Mouse (Mus musculus): ENCODE data around the gene Bphl. TPM values are rescaled to one million over a fixed set of nuclear protein-coding genes. Genes with fewer than 3 reads are reported as not detected.

The Bphl gene
- polyA plus RNA-seq, 1 experiment from 2014 or later, result 60.4 TPM

DNA sequence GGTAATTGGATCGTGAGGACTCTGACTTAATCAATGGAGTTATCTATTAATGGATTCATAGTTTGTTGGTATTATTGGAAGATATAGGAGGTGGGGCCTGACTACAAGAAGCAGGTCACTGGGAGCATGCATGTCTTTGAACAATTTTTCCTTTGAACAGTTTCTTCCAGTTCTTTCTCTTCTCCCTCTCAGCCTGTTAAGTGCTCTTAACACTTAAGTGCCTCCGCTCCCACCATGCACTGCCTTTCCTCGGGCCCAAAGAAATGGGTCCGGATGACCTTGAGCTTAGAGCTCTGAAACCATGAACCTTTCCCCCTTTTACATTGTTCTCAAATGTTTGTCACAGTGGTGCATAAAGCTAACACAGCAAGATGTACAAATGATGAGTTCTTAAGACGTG is 671 bp upstream of the Bphl start:
- ATAC-seq, result no peak
- Histone ChIP-seq H3K9me3 (no peaks in the 10 kb centered on the region), H3K4me1 (replicated peaks) (peaks cover 8% of the 10 kb centered on the region; the same call in 1 of the 2 replicates), H3K27ac (no peak overlapping the region), H3K36me3 (peaks cover 4% of the 10 kb centered on the region; the same call in 1 of the 2 replicates), H3K9ac (no peak overlapping the region), H3K4me2 (replicated peaks) (no peak overlapping the region), H3K4me3 (replicated peaks) (no peak overlapping the region), H3K27me3 (replicated peaks) (no peaks in the 10 kb centered on the region)
- 80% methylated on average over 5 of the region's 5 CpGs for WGBS

DNA sequence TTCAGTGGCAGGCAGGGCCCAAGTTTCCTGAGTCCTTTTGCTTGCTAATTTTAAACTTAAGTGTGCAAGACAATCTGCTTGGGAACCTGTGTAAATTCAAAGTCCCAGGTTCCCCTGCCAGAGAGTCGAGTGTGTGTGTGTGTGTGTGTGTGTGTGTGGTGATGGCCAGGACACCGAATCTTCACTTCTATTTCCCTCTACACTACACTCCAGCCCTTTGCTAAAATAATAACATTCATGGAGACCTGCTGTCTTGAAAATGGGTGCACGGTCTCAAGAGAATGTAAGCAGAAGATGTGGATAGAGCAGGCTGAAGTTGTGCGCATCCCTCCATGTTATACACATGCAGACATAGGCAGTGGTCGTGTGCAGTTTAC is 647 bp downstream of the Bphl start:
- 35% methylated on average over 5 of the region's 5 CpGs for WGBS
- H3K4me3 ChIP-seq (replicated peaks), result peak overlapping the region; percentile 83
- H3K27me3 ChIP-seq (replicated peaks), result no peaks in the 10 kb centered on the region
- peak overlapping the region; percentile 79 for H3K27ac ChIP-seq
- H3K4me2 ChIP-seq (replicated peaks), result peak overlapping the region; percentile 68
- peak overlapping the region; percentile 92 for H3K9ac ChIP-seq
- ATAC-seq, result peak; percentile 5; the same call in 1 of the 2 replicates
- H3K4me1 ChIP-seq (replicated peaks), result peaks cover 8% of the 10 kb centered on the region; the same call in 1 of the 2 replicates
- no peaks in the 10 kb centered on the region for H3K9me3 ChIP-seq
- H3K36me3 ChIP-seq, result no peaks in the 10 kb centered on the region; the same call in 1 of the 2 replicates

DNA sequence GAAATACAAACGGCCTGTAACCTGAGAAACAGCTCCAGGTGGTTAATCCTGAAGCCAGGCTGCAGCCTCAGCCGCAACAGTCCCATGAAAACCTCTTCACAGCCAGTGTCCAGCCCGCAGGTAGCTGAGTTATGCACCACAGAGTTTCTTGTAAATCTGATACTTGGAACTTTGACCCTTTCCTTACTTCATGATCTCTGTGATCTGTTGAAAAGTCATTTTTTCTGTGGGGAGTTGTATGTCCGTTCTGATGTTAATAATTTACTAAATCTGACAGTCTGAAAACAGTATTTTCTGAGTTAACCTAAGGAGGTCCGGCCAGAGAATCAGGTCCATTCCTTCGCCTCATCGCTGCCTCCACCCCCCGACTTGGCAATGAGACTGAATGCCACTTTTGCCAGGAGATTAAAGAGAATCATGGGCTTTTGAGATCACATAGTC is 1.5 kb downstream of the Bphl start:
- peak overlapping the region; percentile 19 for H3K4me3 ChIP-seq (replicated peaks)
- peaks cover 8% of the 10 kb centered on the region; the same call in 1 of the 2 replicates for H3K4me1 ChIP-seq (replicated peaks)
- no peak overlapping the region; the same call in 1 of the 2 replicates for H3K9ac ChIP-seq
- peak overlapping the region; percentile 68 for H3K4me2 ChIP-seq (replicated peaks)
- WGBS, result 36% methylated on average over 8 of the region's 8 CpGs
- H3K9me3 ChIP-seq, result no peaks in the 10 kb centered on the region
- no peaks in the 10 kb centered on the region for H3K27me3 ChIP-seq (replicated peaks)
- H3K36me3 ChIP-seq, result no peaks in the 10 kb centered on the region
- H3K27ac ChIP-seq, result peak overlapping the region; percentile 77
- peak; percentile 52 for ATAC-seq

DNA sequence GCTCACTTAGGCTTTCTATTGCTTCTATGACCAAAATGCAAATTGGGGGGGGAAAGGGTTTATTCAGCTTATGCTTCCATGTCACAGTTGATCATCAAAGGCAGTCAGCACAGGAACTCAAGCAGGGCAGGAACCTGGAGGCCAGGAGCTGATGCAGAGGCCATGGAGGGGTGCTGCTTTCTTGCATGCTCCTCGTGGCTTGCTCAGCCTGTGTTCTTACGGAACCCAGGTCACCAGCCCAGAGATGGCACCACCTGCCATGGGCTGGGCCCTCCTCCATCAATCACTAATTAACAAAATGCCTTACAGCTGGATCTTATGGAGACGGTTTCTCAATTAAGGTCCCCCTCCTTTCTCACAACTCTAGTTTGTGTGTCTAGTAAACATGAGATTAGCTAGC is 2.7 kb downstream of the Bphl start:
- ATAC-seq, result no peak
- 95% methylated on average over 3 of the region's 3 CpGs for WGBS
- no peak overlapping the region for H3K4me3 ChIP-seq (replicated peaks)
- H3K36me3 ChIP-seq, result no peaks in the 10 kb centered on the region
- H3K9me3 ChIP-seq, result no peaks in the 10 kb centered on the region
- H3K4me1 ChIP-seq (replicated peaks), result peaks cover 8% of the 10 kb centered on the region; the same call in 1 of the 2 replicates
- H3K4me2 ChIP-seq (replicated peaks), result no peak overlapping the region
- H3K27me3 ChIP-seq (replicated peaks), result no peaks in the 10 kb centered on the region
- H3K27ac ChIP-seq, result no peak overlapping the region
- H3K9ac ChIP-seq, result no peak overlapping the region

DNA sequence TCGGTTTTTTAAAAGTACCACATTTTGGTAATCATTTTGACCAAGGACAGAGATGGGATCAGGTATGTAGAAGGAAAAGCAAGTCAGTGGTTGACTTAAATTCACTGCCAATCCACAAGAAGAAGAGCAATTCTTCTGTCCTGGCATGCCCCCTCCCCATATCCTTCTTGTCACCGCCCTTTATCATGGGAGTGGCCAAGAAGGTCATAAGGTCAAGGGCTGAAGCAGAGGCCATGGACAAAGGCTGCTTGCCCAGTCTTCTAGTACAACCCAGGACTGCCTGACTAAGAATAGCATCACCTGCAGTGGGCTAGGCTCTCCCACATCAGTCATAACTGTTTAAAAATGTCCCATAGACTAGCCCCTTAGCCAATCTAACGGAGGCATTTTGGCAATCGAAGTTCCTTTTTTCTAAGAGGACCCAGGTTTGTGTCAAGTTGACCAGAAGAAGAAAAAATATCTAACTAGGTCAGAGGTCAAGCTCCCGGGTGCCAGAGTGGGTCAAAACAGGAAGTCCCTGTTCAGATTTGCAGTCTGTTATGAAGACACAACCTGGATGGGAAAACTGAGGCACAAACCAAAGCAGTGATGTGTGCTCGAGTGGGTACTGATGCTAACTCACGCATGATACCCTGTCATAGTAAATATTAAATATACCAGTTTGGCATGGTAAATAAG is 6.5 kb downstream of the Bphl start:
- Histone ChIP-seq H3K4me1 (replicated peaks) (0 out of 2 replicates have a peak, but pooled peaks cover 5% of the 10 kb centered on the region), H3K36me3 (no peaks in the 10 kb centered on the region), H3K27me3 (replicated peaks) (no peaks in the 10 kb centered on the region), H3K9me3 (no peaks in the 10 kb centered on the region), H3K4me3 (replicated peaks) (no peak overlapping the region), H3K9ac (no peak overlapping the region), H3K4me2 (replicated peaks) (no peak overlapping the region), H3K27ac (no peak overlapping the region)
- WGBS, result 71% methylated on average over 7 of the region's 7 CpGs
- ATAC-seq, result no peak

DNA sequence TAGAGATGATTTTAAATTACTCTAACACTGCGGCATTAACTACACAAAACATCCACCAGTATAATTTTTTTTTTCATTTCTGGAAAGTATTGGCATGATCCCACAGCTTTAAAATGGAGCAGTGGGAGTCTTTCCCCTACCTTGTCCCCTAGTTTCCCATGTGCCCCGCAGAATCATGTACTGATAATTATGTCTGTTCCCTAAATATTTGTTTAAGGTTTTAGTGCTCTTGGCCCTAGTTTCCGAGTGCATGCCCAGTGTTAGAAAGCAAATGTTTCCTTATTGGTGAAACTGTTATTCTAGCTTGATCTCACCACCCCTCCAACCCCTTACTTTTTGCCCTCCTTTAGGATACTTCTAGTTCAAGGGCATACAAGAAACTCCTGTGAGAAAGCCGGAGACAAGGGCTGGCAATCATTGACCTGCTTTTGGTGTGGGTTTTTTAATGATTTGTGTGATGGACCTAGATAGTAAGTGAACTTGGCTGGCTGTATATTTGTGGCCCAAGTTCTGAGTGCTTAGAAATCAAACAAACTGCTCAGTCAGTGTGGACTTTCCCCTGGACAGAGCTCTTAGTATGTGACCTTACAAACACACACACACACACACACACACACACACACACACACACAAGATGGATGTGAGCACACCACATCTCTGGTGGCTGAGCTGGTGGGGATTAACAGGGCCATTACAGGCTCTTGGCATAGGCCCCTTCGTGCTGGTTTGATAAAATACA is 8.3 kb downstream of the Bphl start:
- H3K27me3 ChIP-seq (replicated peaks), result no peaks in the 10 kb centered on the region
- ATAC-seq, result 0 out of 2 replicates have a peak, but pooled peaks have one; percentile 34
- no peak overlapping the region for H3K4me3 ChIP-seq (replicated peaks)
- no peak overlapping the region for H3K4me2 ChIP-seq (replicated peaks)
- no peak overlapping the region for H3K9ac ChIP-seq
- H3K9me3 ChIP-seq, result no peaks in the 10 kb centered on the region
- no peaks in the 10 kb centered on the region for H3K36me3 ChIP-seq
- 41% methylated on average over 5 of the region's 5 CpGs for WGBS
- no peak overlapping the region for H3K27ac ChIP-seq
- 0 out of 2 replicates have a peak, but pooled peaks cover 5% of the 10 kb centered on the region for H3K4me1 ChIP-seq (replicated peaks)

DNA sequence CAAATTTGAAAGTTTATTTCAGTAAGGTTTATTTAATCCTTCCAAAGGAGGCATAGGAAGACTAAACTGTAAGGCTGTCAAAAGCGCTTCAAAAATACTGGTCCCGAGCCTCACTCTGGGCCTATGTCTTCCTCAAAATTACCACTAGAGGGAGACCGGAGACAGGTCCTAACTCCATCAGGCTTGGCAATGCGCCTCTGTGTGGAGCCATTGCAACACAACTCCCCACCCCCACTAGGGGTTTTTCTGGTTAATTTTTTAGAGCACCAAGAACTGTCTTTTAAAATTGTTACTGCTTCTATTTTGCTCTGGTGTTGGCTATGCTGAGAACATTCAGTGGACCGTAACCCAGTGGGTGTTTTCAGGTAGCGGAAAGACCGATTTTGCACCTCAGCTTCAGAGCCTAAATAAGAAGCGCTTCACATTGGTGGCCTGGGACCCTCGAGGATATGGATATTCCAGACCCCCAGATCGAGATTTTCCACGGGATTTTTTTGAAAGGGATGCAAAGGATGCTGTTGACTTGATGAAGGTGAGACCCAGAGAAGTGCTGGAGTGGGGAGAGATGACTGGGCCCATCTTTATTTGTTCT is 9.1 kb downstream of the Bphl start:
- H3K4me2 ChIP-seq (replicated peaks), result no peak overlapping the region
- H3K27ac ChIP-seq, result no peak overlapping the region
- H3K27me3 ChIP-seq (replicated peaks), result no peaks in the 10 kb centered on the region
- H3K9me3 ChIP-seq, result no peaks in the 10 kb centered on the region
- no peak overlapping the region for H3K9ac ChIP-seq
- 0 out of 2 replicates have a peak, but pooled peaks cover 2% of the 10 kb centered on the region for H3K4me1 ChIP-seq (replicated peaks)
- no peaks in the 10 kb centered on the region for H3K36me3 ChIP-seq
- 41% methylated on average over 11 of the region's 11 CpGs for WGBS
- ATAC-seq, result peak; percentile 87
- H3K4me3 ChIP-seq (replicated peaks), result no peak overlapping the region

DNA sequence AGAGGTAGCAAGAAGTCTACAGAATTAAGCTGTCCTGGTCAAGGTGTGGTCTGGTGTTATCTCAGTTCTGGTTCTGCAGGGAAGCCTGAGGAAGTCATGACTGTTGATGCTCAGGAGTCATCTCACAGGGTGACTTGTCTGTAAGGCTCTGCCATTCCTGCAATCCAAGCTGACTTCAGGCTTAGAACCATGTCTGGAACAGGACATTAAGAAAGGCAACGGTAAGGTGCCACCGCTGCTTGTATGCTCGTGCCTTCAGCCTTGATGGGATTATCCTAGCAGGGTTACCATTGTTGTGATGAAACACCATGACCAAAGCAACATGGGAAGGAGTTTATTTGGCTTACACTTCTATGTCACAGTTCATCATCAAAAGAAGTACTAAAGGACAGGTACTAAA is 10.1 kb downstream of the Bphl start:
- 95% methylated on average over 3 of the region's 3 CpGs for WGBS
- Histone ChIP-seq H3K4me3 (replicated peaks) (no peak overlapping the region), H3K27me3 (replicated peaks) (no peaks in the 10 kb centered on the region), H3K9ac (no peak overlapping the region), H3K4me1 (replicated peaks) (0 out of 2 replicates have a peak, but pooled peaks cover 2% of the 10 kb centered on the region), H3K9me3 (no peaks in the 10 kb centered on the region), H3K36me3 (no peaks in the 10 kb centered on the region), H3K4me2 (replicated peaks) (no peak overlapping the region), H3K27ac (no peak overlapping the region)
- ATAC-seq, result no peak

DNA sequence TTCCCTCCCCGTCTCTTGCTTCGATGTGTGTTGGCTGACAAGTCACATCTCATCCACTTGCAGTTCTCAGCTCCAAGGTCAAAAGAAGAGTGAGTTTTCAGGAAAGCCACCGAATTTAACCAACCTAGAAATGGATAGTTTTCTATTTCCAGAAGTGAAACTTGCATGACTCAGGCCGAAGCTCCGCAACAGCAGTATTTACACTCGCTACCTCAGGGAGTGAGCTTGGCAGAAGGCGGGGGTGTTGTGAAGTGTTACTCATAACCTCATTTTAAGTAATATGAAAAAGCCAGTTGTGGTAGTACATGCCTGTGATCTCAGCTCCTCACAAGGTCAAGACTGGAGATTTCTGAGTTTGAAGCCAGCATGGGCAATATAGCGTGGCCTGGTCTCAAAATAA is 13.1 kb downstream of the Bphl start:
- H3K9ac ChIP-seq, result no peak overlapping the region
- H3K4me2 ChIP-seq (replicated peaks), result no peak overlapping the region
- 0 out of 2 replicates have a peak, but pooled peaks cover 4% of the 10 kb centered on the region for H3K4me1 ChIP-seq (replicated peaks)
- WGBS, result 92% methylated on average over 8 of the region's 8 CpGs
- H3K27ac ChIP-seq, result no peak overlapping the region
- no peak for ATAC-seq
- no peaks in the 10 kb centered on the region for H3K9me3 ChIP-seq
- H3K27me3 ChIP-seq (replicated peaks), result no peaks in the 10 kb centered on the region
- no peak overlapping the region for H3K4me3 ChIP-seq (replicated peaks)
- H3K36me3 ChIP-seq, result no peaks in the 10 kb centered on the region

DNA sequence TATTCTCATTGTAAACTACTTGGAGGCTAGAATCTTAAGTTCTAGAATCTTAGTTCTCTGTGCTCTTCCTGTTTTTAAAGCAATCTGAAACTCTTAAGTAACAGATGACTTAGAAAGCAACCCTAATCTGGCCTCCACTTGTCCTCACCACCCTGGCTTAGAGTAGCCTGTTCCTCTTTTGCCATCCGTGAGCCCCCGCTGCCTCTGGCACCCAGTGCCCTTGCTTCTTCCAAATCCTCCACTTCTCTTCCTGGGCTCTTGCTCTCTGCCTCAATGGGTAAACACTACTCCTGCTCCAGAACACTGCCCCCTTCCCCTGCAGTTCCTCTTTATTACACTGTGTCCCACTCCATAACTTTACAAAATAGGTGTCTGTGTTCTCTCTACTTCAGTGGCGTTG is 14.3 kb downstream of the Bphl start:
- Histone ChIP-seq H3K4me1 (replicated peaks) (0 out of 2 replicates have a peak, but pooled peaks cover 2% of the 10 kb centered on the region), H3K36me3 (no peaks in the 10 kb centered on the region), H3K27me3 (replicated peaks) (no peaks in the 10 kb centered on the region), H3K9ac (no peak overlapping the region), H3K4me3 (replicated peaks) (no peak overlapping the region), H3K27ac (no peak overlapping the region), H3K4me2 (replicated peaks) (no peak overlapping the region), H3K9me3 (no peaks in the 10 kb centered on the region)
- WGBS, result 92% methylated on average over 3 of the region's 3 CpGs
- no peak for ATAC-seq

DNA sequence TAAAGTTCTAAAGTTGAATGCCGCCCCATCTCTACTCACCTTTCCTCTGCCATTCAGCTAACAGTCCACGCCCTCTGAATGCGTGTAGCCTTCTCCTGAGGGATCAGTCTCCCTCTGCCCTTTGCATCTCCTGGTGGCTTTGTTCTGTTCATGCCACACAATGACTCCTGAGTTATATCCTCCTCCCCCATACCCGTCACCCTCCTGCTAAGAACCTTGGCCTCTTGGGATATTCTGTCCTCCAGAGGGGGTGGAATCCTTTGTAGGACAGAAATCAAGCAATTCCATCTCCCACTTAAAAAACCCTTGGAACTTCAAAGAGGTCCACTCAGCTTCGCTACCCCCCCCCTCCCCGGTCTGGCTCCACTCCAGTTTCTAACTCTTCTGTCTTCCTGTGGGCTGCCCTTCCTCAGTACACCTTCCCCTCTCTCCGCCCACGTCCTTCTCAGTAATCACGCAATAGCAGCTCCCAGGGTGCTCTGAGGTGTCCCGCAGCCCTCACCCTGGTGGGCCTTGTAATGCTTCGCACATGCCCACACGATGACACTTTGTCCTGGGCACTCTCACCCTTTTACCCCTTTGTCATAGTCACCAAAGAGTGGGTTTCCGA is 16.4 kb downstream of the Bphl start:
- Histone ChIP-seq H3K9me3 (no peaks in the 10 kb centered on the region), H3K27ac (no peak overlapping the region), H3K9ac (no peak overlapping the region), H3K4me1 (replicated peaks) (0 out of 2 replicates have a peak, but pooled peaks cover 2% of the 10 kb centered on the region), H3K4me3 (replicated peaks) (no peak overlapping the region), H3K4me2 (replicated peaks) (no peak overlapping the region), H3K27me3 (replicated peaks) (no peaks in the 10 kb centered on the region), H3K36me3 (no peaks in the 10 kb centered on the region)
- whole genome bisulfite sequencing, result 81% methylated on average over 13 of the region's 13 CpGs
- no peak for ATAC-seq

DNA sequence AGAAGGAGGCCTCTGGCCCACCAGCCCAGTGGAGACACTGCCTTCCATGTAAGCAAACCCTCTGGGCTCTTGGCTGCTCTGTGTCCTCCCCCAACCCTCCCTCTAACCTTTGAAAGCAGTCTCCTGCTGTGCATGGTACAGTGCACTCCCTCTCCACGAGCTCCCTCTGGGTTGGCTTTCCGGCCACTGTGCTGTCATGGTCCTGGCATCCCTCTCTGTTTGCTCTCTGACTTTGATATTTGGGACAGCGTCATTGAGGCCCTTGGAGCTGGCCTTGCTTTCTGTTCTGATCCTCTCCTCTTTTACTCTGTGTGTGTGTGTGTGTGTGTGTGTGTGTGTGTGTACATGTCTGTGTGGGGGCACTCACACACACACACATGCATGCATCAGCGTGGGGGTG is 17.0 kb downstream of the Bphl start:
- Histone ChIP-seq H3K4me1 (replicated peaks) (0 out of 2 replicates have a peak, but pooled peaks cover 2% of the 10 kb centered on the region), H3K27me3 (replicated peaks) (no peaks in the 10 kb centered on the region), H3K9ac (no peak overlapping the region), H3K27ac (no peak overlapping the region), H3K4me2 (replicated peaks) (no peak overlapping the region), H3K36me3 (no peaks in the 10 kb centered on the region), H3K4me3 (replicated peaks) (no peak overlapping the region), H3K9me3 (no peaks in the 10 kb centered on the region)
- ATAC-seq, result peak; percentile 41
- WGBS, result 76% methylated on average over 4 of the region's 4 CpGs

Data from intestine, embryonic 15.5 days (tissue).